Mouse (Mus musculus): ENCODE measurements at regions not wholly inside any gene's neighbourhood (a gene's known extent, or its start where the extent isn't known, plus 50 kb on each side); places are given as distances from the start of the nearest gene placed in this dataset.

- 38% methylated on average over 8 of the region's 8 CpGs for WGBS
- no peaks in the 10 kb centered on the region; the same call in 1 of the 2 replicates for H3K4me1 ChIP-seq (ENCODE audit: control insufficient read depth, insufficient read depth, low read length)
- no peak overlapping the region for H3K4me3 ChIP-seq (ENCODE audit: low read depth, low read length)
- ATAC-seq (replicated peaks; ENCODE audit: insufficient number of reproducible peaks, low FRiP score, low TSS enrichment, low read depth) = no peak
- H3K9me3 ChIP-seq (replicated peaks; ENCODE audit: control insufficient read depth, low read length) = no peaks in the 10 kb centered on the region
- H3K27me3 ChIP-seq (ENCODE audit: control insufficient read depth, insufficient read depth, low read length) = no peaks in the 10 kb centered on the region
- H3K4me2 ChIP-seq (ENCODE audit: low read depth, low read length) = no peak overlapping the region
- no peaks in the 10 kb centered on the region for H3K36me3 ChIP-seq (replicated peaks; ENCODE audit: control insufficient read depth, insufficient read depth, low read depth, low read length)
- no peak overlapping the region for H3K27ac ChIP-seq (replicated peaks; ENCODE audit: low read depth, low read length)
- no peak for DNase-seq (ENCODE audit: low spot score)
- no peak overlapping the region for H3K9ac ChIP-seq (replicated peaks; ENCODE audit: low read length)
Observed at GRCm38 (mm10) chr5:133753461-133754160, 345.9 kb upstream of the Castor2 start.

GRCm38 (mm10) chr5:133746960-133747359, 352.6 kb upstream of the Castor2 start:
- no peak overlapping the region for H3K4me3 ChIP-seq (ENCODE audit: low read depth, low read length)
- 97% methylated on average over 1 of the region's 1 CpGs for WGBS
- no peak overlapping the region for H3K4me2 ChIP-seq (ENCODE audit: low read depth, low read length)
- no peaks in the 10 kb centered on the region for H3K27me3 ChIP-seq (ENCODE audit: control insufficient read depth, insufficient read depth, low read length)
- H3K9me3 ChIP-seq (replicated peaks; ENCODE audit: control insufficient read depth, low read length) = no peaks in the 10 kb centered on the region
- no peaks in the 10 kb centered on the region for H3K36me3 ChIP-seq (replicated peaks; ENCODE audit: control insufficient read depth, insufficient read depth, low read depth, low read length)
- no peak for DNase-seq (ENCODE audit: low spot score)
- no peak for ATAC-seq (replicated peaks; ENCODE audit: insufficient number of reproducible peaks, low FRiP score, low TSS enrichment, low read depth)
- H3K4me1 ChIP-seq (ENCODE audit: control insufficient read depth, insufficient read depth, low read length) = no peaks in the 10 kb centered on the region
- no peak overlapping the region for H3K9ac ChIP-seq (replicated peaks; ENCODE audit: low read length)
- no peak overlapping the region for H3K27ac ChIP-seq (replicated peaks; ENCODE audit: low read depth, low read length)

GRCm38 (mm10) chr5:133746411-133746810, 353.1 kb upstream of the Castor2 start:
- H3K9ac ChIP-seq (replicated peaks; ENCODE audit: low read length) = no peak overlapping the region
- ATAC-seq (replicated peaks; ENCODE audit: insufficient number of reproducible peaks, low FRiP score, low TSS enrichment, low read depth) (no peak), DNase-seq (ENCODE audit: low spot score) (no peak)
- no peaks in the 10 kb centered on the region for H3K36me3 ChIP-seq (replicated peaks; ENCODE audit: control insufficient read depth, insufficient read depth, low read depth, low read length)
- no peak overlapping the region for H3K4me3 ChIP-seq (ENCODE audit: low read depth, low read length)
- no peaks in the 10 kb centered on the region for H3K9me3 ChIP-seq (replicated peaks; ENCODE audit: control insufficient read depth, low read length)
- H3K4me2 ChIP-seq (ENCODE audit: low read depth, low read length) = no peak overlapping the region
- no peaks in the 10 kb centered on the region for H3K27me3 ChIP-seq (ENCODE audit: control insufficient read depth, insufficient read depth, low read length)
- no peak overlapping the region for H3K27ac ChIP-seq (replicated peaks; ENCODE audit: low read depth, low read length)
- 72% methylated on average over 10 of the region's 10 CpGs for WGBS
- no peaks in the 10 kb centered on the region for H3K4me1 ChIP-seq (ENCODE audit: control insufficient read depth, insufficient read depth, low read length)

GRCm38 (mm10) chr5:133744136-133744535, 355.4 kb upstream of the Castor2 start:
- WGBS = 81% methylated on average over 3 of the region's 3 CpGs
- no peak for DNase-seq (ENCODE audit: low spot score)

GRCm38 (mm10) chr5:133743606-133744005, 355.9 kb upstream of the Castor2 start:
- Histone ChIP-seq H3K36me3 (replicated peaks; ENCODE audit: control insufficient read depth, insufficient read depth, low read depth, low read length) (no peaks in the 10 kb centered on the region), H3K4me2 (ENCODE audit: low read depth, low read length) (no peak overlapping the region), H3K27me3 (ENCODE audit: control insufficient read depth, insufficient read depth, low read length) (no peaks in the 10 kb centered on the region), H3K4me3 (ENCODE audit: low read depth, low read length) (no peak overlapping the region), H3K9me3 (replicated peaks; ENCODE audit: control insufficient read depth, low read length) (no peaks in the 10 kb centered on the region), H3K4me1 (ENCODE audit: control insufficient read depth, insufficient read depth, low read length) (no peaks in the 10 kb centered on the region), H3K27ac (replicated peaks; ENCODE audit: low read depth, low read length) (no peak overlapping the region), H3K9ac (replicated peaks; ENCODE audit: low read length) (no peak overlapping the region)
- WGBS = 81% methylated on average over 2 of the region's 2 CpGs
- ATAC-seq (replicated peaks; ENCODE audit: insufficient number of reproducible peaks, low FRiP score, low TSS enrichment, low read depth) = no peak
- DNase-seq (ENCODE audit: low spot score) = no peak

More at GRCm38 (mm10) chr5:133744136-133744535, 355.4 kb upstream of the Castor2 start:
- Histone ChIP-seq H3K27ac (replicated peaks; ENCODE audit: low read depth, low read length) (no peak overlapping the region), H3K4me3 (ENCODE audit: low read depth, low read length) (no peak overlapping the region), H3K4me1 (ENCODE audit: control insufficient read depth, insufficient read depth, low read length) (no peaks in the 10 kb centered on the region), H3K27me3 (ENCODE audit: control insufficient read depth, insufficient read depth, low read length) (no peaks in the 10 kb centered on the region), H3K9me3 (replicated peaks; ENCODE audit: control insufficient read depth, low read length) (no peaks in the 10 kb centered on the region), H3K36me3 (replicated peaks; ENCODE audit: control insufficient read depth, insufficient read depth, low read depth, low read length) (no peaks in the 10 kb centered on the region), H3K9ac (replicated peaks; ENCODE audit: low read length) (no peak overlapping the region), H3K4me2 (ENCODE audit: low read depth, low read length) (no peak overlapping the region)
- no peak for ATAC-seq (replicated peaks; ENCODE audit: insufficient number of reproducible peaks, low FRiP score, low TSS enrichment, low read depth)

- Histone ChIP-seq H3K9ac (replicated peaks; ENCODE audit: low read length) (no peak overlapping the region), H3K4me3 (ENCODE audit: low read depth, low read length) (no peak overlapping the region), H3K4me1 (ENCODE audit: control insufficient read depth, insufficient read depth, low read length) (no peaks in the 10 kb centered on the region), H3K36me3 (replicated peaks; ENCODE audit: control insufficient read depth, insufficient read depth, low read depth, low read length) (no peaks in the 10 kb centered on the region), H3K27ac (replicated peaks; ENCODE audit: low read depth, low read length) (no peak overlapping the region), H3K9me3 (replicated peaks; ENCODE audit: control insufficient read depth, low read length) (no peaks in the 10 kb centered on the region), H3K4me2 (ENCODE audit: low read depth, low read length) (no peak overlapping the region), H3K27me3 (ENCODE audit: control insufficient read depth, insufficient read depth, low read length) (no peaks in the 10 kb centered on the region)
- ATAC-seq (replicated peaks; ENCODE audit: insufficient number of reproducible peaks, low FRiP score, low TSS enrichment, low read depth) = no peak
- 82% methylated on average over 4 of the region's 4 CpGs for WGBS
- DNase-seq (ENCODE audit: low spot score) = no peak
Observed at GRCm38 (mm10) chr5:133731871-133732270, 367.6 kb upstream of the Castor2 start.

GRCm38 (mm10) chr5:133718187-133719078, 381.1 kb upstream of the Castor2 start:
- ATAC-seq (replicated peaks; ENCODE audit: insufficient number of reproducible peaks, low FRiP score, low TSS enrichment, low read depth) (peak; percentile 29; the same call in 1 of the 2 replicates), DNase-seq (ENCODE audit: low spot score) (no peak)
- no peaks in the 10 kb centered on the region for H3K27me3 ChIP-seq (ENCODE audit: control insufficient read depth, insufficient read depth, low read length)
- H3K4me2 ChIP-seq (ENCODE audit: low read depth, low read length) = no peak overlapping the region
- no peak overlapping the region for H3K27ac ChIP-seq (replicated peaks; ENCODE audit: low read depth, low read length)
- no peaks in the 10 kb centered on the region for H3K4me1 ChIP-seq (ENCODE audit: control insufficient read depth, insufficient read depth, low read length)
- H3K36me3 ChIP-seq (replicated peaks; ENCODE audit: control insufficient read depth, insufficient read depth, low read depth, low read length) = no peaks in the 10 kb centered on the region
- no peaks in the 10 kb centered on the region for H3K9me3 ChIP-seq (replicated peaks; ENCODE audit: control insufficient read depth, low read length)
- no peak overlapping the region for H3K9ac ChIP-seq (replicated peaks; ENCODE audit: low read length)
- 49% methylated on average over 10 of the region's 10 CpGs for WGBS
- H3K4me3 ChIP-seq (ENCODE audit: low read depth, low read length) = no peak overlapping the region

- Histone ChIP-seq H3K27me3 (ENCODE audit: control insufficient read depth, insufficient read depth, low read length) (no peaks in the 10 kb centered on the region), H3K4me2 (ENCODE audit: low read depth, low read length) (no peak overlapping the region), H3K4me1 (ENCODE audit: control insufficient read depth, insufficient read depth, low read length) (no peaks in the 10 kb centered on the region), H3K36me3 (replicated peaks; ENCODE audit: control insufficient read depth, insufficient read depth, low read depth, low read length) (no peaks in the 10 kb centered on the region), H3K4me3 (ENCODE audit: low read depth, low read length) (no peak overlapping the region), H3K9ac (replicated peaks; ENCODE audit: low read length) (no peak overlapping the region), H3K9me3 (replicated peaks; ENCODE audit: control insufficient read depth, low read length) (no peaks in the 10 kb centered on the region), H3K27ac (replicated peaks; ENCODE audit: low read depth, low read length) (no peak overlapping the region)
- no peak for ATAC-seq (replicated peaks; ENCODE audit: insufficient number of reproducible peaks, low FRiP score, low TSS enrichment, low read depth)
- WGBS = 83% methylated on average over 1 of the region's 1 CpGs
- DNase-seq (ENCODE audit: low spot score) = no peak
Observed at GRCm38 (mm10) chr5:133715830-133716229, 383.7 kb upstream of the Castor2 start.
